Mouse (Mus musculus) forebrain, postnatal 0 days (tissue): ENCODE results near the gene Csmd2. TPM values are rescaled to one million over a fixed set of nuclear protein-coding genes. Genes with fewer than 3 reads are reported as not detected.

Experiments
- ATAC-seq: fragments of 200-750 bp; cut with Nextera tagmentation; 2 replicates; pipeline ENCODE4 v1.8.0; 2017; ENCODE audit warnings: mild to moderate bottlenecking, moderate library complexity
- DNase-seq: peaks from one replicate; pipeline ENCODE4 v3.0.0-alpha.2; 2015
- H3K27ac ChIP-seq: fragments of 300-500 bp; sonication (generic); 2 replicates; pipeline ENCODE4 v1.5.1; 2014; ENCODE audit warnings: low read depth, mild to moderate bottlenecking, antibody characterized with exemption, low read length, moderate library complexity, mixed read lengths
- H3K27me3 ChIP-seq: fragments of 300-500 bp; sonication (generic); 2 replicates; pipeline ENCODE4 v1.6.1; 2014; ENCODE audit warnings: mild to moderate bottlenecking, low read length, mixed read lengths; ENCODE audit not compliant: insufficient read depth
- H3K36me3 ChIP-seq: fragments of 300-500 bp; sonication (generic); 2 replicates; pipeline ENCODE4 v1.6.1; 2014; ENCODE audit warnings: mild to moderate bottlenecking, moderate library complexity; ENCODE audit not compliant: insufficient read depth
- H3K4me1 ChIP-seq: fragments of 300-500 bp; sonication (generic); 2 replicates; pipeline ENCODE4 v1.6.1; 2014; ENCODE audit warnings: antibody characterized with exemption; ENCODE audit not compliant: insufficient read depth
- H3K4me2 ChIP-seq: fragments of 300-500 bp; sonication (generic); 2 replicates; pipeline ENCODE4 v1.6.1; 2014; ENCODE audit warnings: low read depth, mild to moderate bottlenecking, moderate library complexity
- H3K4me3 ChIP-seq: fragments of 300-500 bp; sonication (generic); 2 replicates; pipeline ENCODE4 v1.5.1; 2014; ENCODE audit warnings: low read depth, low read length, mixed read lengths
- H3K9ac ChIP-seq: fragments of 300-500 bp; sonication (generic); 2 replicates; pipeline ENCODE4 v1.6.1; 2014; ENCODE audit warnings: mild to moderate bottlenecking
- H3K9me3 ChIP-seq: fragments of 300-500 bp; sonication (generic); 2 replicates; pipeline ENCODE4 v1.6.1; 2016; ENCODE audit warnings: low read length
- CTCF ChIP-seq: sonication (generic); IDR thresholded peaks from 2 replicates; pipeline ENCODE4 v1.5.1; 2016; ENCODE audit warnings: antibody characterized with exemption, control low read depth, low read depth
- WGBS: fragments of 180-500 bp; shearing (Covaris S2); extraction: QIAGEN DNeasy Blood & Tissue Kit; methylation state at CpG from one replicate; pipeline ENCODE4 v1.1.7; 2014; 5-methylcytosine and 5-hydroxymethylcytosine counted together
- polyA plus RNA-seq: library from polyadenylated mRNA; unstranded; fragments of >200 nt; fragmentation: Nextera tagmentation; extraction: Ambion mirVana; gene quantifications from 2 replicates; pipeline ENCODE4 v1.2.1, GENCODE M21; 2015
- total RNA-seq: library from RNA; depleted of rRNA; stranded (reverse); fragments of >200 nt; gene quantifications from 2 replicates; pipeline ENCODE4 v1.2.3, GENCODE M21; 2014

The Csmd2 gene
- total and polyA plus RNA-seq, 2 experiments from 2014 or later: 5.5 to 35.8 TPM

DNA sequence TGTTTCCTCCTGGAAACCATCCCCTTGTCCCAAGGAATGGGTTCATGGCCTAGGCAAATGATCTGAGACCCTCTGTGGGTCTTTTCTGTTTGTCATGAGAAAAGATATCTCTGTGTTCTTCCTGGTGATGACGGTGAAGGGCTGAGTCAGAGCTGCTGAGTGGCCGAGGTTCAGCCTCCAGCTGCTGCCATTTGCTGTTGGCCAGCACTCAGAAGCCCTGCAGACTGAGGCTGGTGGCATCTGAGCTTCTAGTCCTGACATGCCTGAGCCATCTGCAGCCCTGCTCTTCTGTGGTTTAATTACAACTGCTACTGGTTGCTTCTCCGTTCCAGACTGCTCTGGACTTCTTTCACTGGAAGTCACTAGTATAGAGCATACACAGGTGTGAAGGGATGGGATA is 277.7 kb downstream of the Csmd2 start:
- ATAC-seq: no peak
- no peaks in the 10 kb centered on the region for H3K27me3 ChIP-seq
- 87% methylated on average over 3 of the region's 3 CpGs for WGBS
- H3K9me3 ChIP-seq: no peaks in the 10 kb centered on the region
- H3K4me3 ChIP-seq: no peak overlapping the region
- H3K27ac ChIP-seq: no peak overlapping the region
- no peaks in the 10 kb centered on the region; the same call in 1 of the 2 replicates for H3K4me1 ChIP-seq
- no peak for TF ChIP-seq CTCF
- H3K4me2 ChIP-seq: no peak overlapping the region
- no peak for DNase-seq
- H3K9ac ChIP-seq: no peak overlapping the region
- no peaks in the 10 kb centered on the region for H3K36me3 ChIP-seq

DNA sequence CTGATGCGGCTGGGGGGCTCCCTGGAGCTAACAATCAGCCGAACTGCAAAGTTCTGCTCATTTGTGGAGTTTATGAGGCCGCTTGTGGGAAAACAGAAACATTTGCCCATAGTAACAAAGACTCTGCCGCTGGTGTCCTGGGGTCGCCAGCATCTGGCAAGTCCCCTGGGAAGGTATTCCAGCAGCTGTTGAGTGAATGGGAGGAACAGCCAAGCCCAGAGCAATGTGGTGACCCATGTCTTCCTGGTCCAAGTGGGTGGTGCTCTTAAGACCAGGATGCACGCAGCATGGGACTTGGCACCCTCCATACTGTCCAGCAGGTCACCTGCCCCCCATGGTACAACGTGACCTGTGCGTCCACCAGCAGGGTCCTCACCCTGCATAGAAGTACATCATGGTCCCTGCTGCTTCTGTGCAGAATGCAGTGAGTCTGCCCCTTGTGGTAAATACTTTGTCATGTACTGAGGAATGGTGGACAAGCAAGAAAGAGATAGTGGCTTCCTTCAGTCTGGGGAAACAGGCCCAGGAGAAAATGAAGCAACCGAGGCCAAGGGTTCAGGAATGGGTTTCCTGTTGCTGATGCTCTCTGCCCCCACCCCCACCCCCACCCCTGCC is 281.7 kb downstream of the Csmd2 start:
- H3K36me3 ChIP-seq: no peaks in the 10 kb centered on the region
- no peak for ATAC-seq
- no peak overlapping the region for H3K4me2 ChIP-seq
- no peaks in the 10 kb centered on the region for H3K27me3 ChIP-seq
- no peak overlapping the region for H3K4me3 ChIP-seq
- DNase-seq: no peak
- H3K4me1 ChIP-seq: no peaks in the 10 kb centered on the region; the same call in 1 of the 2 replicates
- no peaks in the 10 kb centered on the region for H3K9me3 ChIP-seq
- H3K27ac ChIP-seq: no peak overlapping the region
- peak; percentile 58 for TF ChIP-seq CTCF
- H3K9ac ChIP-seq: no peak overlapping the region
- 86% methylated on average over 9 of the region's 9 CpGs for WGBS

DNA sequence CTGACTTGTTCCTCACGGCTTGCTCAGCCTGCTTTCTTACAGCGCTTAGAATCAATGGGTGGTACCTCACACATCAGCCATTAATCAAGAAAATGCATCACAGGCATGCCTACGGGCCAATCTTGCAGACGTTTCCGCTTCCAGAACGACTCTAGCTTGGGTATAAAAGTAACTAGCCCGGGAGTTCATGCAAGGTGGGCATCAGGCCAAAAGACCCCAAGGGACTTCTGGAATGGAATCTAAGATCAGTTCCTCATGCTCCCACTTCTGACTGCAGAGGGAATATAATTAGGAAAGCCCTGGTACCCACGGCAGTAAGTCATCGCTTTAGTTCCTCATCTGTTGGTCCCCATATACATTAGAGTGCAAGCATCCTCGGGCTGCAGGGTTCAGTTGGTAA is 282.5 kb downstream of the Csmd2 start:
- no peak for TF ChIP-seq CTCF
- H3K4me3 ChIP-seq: no peak overlapping the region
- H3K4me1 ChIP-seq: peaks cover under 1% of the 10 kb centered on the region; the same call in 1 of the 2 replicates
- H3K36me3 ChIP-seq: no peaks in the 10 kb centered on the region
- 55% methylated on average over 10 of the region's 10 CpGs for WGBS
- H3K4me2 ChIP-seq: no peak overlapping the region
- H3K27me3 ChIP-seq: no peaks in the 10 kb centered on the region
- DNase-seq (no peak), ATAC-seq (no peak)
- H3K9me3 ChIP-seq: no peaks in the 10 kb centered on the region
- H3K9ac ChIP-seq: no peak overlapping the region
- H3K27ac ChIP-seq: no peak overlapping the region

DNA sequence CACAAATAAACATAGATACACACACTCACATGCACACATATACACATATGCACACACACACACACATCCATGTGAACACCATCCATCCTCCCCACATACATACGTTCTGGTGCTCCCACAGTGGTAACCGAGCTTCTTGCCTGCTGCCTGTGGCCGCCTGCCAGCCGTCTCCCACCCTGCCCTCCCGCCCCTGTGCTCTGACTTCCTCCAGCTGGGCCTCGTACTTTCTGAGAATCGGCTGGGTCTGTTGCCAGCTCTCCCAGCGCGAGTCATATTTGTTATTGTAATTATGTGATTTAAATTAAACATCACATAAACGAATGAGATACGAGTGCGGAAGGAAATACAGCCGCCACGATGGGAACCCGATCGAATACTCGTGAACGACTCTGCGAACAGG is 283.3 kb downstream of the Csmd2 start:
- DNase-seq (peak; percentile 75), ATAC-seq (peak; percentile 70)
- H3K4me3 ChIP-seq: no peak overlapping the region
- no peak overlapping the region for H3K9ac ChIP-seq
- no peak overlapping the region for H3K4me2 ChIP-seq
- 28% methylated on average over 19 of the region's 19 CpGs for WGBS
- no peaks in the 10 kb centered on the region for H3K9me3 ChIP-seq
- H3K27me3 ChIP-seq: no peaks in the 10 kb centered on the region
- no peaks in the 10 kb centered on the region for H3K36me3 ChIP-seq
- TF ChIP-seq CTCF: no peak
- no peak overlapping the region for H3K27ac ChIP-seq
- H3K4me1 ChIP-seq: peaks cover 4% of the 10 kb centered on the region; the same call in 1 of the 2 replicates

DNA sequence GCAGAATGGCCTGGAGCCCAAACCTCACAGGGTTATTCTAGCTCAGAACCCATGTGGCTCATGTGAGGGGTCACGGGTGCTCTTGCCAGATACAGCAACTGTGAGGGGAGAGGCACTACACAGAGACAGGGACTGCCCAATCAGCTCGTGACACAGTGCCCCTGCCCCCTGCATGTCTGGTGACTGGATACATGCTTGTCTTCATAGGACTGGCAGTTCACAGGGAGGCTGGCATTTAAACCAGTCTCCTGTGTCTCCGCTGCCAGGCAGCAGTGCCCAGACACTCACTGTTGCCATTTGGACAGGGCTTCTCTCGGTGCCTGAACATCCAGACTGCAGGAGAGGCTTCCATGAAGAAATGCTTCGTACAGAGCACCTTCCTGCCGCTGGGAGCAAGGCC is 284.8 kb downstream of the Csmd2 start:
- H3K9me3 ChIP-seq: no peaks in the 10 kb centered on the region
- no peak overlapping the region for H3K27ac ChIP-seq
- H3K27me3 ChIP-seq: no peaks in the 10 kb centered on the region
- H3K36me3 ChIP-seq: peaks cover 3% of the 10 kb centered on the region; the same call in 1 of the 2 replicates
- 31% methylated on average over 6 of the region's 6 CpGs for WGBS
- H3K9ac ChIP-seq: no peak overlapping the region
- H3K4me3 ChIP-seq: no peak overlapping the region
- no peak overlapping the region for H3K4me2 ChIP-seq
- no peak for TF ChIP-seq CTCF
- peak; percentile 47 for ATAC-seq
- DNase-seq: peak; percentile 40
- H3K4me1 ChIP-seq: peaks cover 4% of the 10 kb centered on the region; the same call in 1 of the 2 replicates

DNA sequence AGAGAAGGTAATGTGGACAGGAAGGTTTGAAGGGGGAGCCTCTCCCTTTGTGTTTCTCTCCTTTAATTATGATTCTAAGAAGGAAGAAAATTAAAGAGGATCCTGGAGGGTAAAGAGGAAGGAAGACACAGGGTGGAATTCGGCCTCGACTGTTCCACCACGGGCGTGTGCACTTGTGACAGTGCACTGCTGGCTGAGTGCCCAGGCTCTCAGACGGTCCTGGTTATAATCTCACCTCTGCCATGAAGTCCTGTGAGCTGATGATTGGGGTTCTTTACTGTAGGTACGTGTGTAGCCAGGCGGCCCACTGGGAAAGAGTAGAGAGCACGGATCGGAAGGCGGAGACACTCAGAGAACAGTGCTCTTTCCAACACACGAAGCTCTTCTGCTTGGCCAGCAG is 285.5 kb downstream of the Csmd2 start:
- peaks cover 4% of the 10 kb centered on the region; the same call in 1 of the 2 replicates for H3K4me1 ChIP-seq
- H3K4me3 ChIP-seq: no peak overlapping the region
- no peak overlapping the region for H3K9ac ChIP-seq
- H3K27ac ChIP-seq: no peak overlapping the region
- H3K4me2 ChIP-seq: no peak overlapping the region
- WGBS: 54% methylated on average over 11 of the region's 11 CpGs
- peaks cover 6% of the 10 kb centered on the region; the same call in 1 of the 2 replicates for H3K36me3 ChIP-seq
- H3K9me3 ChIP-seq: no peaks in the 10 kb centered on the region
- ATAC-seq (no peak), DNase-seq (no peak)
- H3K27me3 ChIP-seq: no peaks in the 10 kb centered on the region
- TF ChIP-seq CTCF: no peak

DNA sequence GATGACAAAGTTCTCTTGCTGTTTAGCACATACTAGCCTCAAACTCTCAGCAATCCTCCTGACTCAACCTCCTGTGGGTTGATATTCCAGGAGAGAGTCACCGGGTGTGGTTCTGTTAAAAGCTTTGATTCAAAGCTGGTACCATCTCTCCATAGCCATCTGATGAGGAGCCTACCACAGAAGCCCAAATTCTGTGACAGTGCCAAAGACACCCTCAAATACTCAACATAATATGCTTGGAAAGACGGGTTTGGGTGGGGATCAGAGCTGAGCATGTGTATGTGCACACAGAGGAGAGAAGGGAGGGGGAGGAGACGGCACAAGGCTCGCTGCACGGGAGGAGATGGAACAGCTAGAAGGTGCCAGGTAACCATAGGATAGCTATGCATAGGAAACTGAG is 287.5 kb downstream of the Csmd2 start:
- Histone ChIP-seq H3K9me3 (no peaks in the 10 kb centered on the region), H3K4me2 (no peak overlapping the region), H3K4me1 (peaks cover 4% of the 10 kb centered on the region; the same call in 1 of the 2 replicates), H3K9ac (no peak overlapping the region), H3K27me3 (no peaks in the 10 kb centered on the region), H3K27ac (no peak overlapping the region), H3K4me3 (no peak overlapping the region), H3K36me3 (peaks cover 10% of the 10 kb centered on the region; the same call in 1 of the 2 replicates)
- WGBS: 62% methylated on average over 5 of the region's 5 CpGs
- no peak for TF ChIP-seq CTCF
- ATAC-seq (no peak), DNase-seq (no peak)
